Mouse (Mus musculus): ENCODE measurements around the gene Zswim7. TPM values are rescaled to one million over a fixed set of nuclear protein-coding genes. Genes with fewer than 3 reads are reported as not detected.

The Zswim7 gene
- polyA plus RNA-seq (2011; ENCODE audit: insufficient read depth, insufficient read length, low replicate concordance, missing spikeins): 7.8 and 8.6 TPM in 2 replicates

DNA sequence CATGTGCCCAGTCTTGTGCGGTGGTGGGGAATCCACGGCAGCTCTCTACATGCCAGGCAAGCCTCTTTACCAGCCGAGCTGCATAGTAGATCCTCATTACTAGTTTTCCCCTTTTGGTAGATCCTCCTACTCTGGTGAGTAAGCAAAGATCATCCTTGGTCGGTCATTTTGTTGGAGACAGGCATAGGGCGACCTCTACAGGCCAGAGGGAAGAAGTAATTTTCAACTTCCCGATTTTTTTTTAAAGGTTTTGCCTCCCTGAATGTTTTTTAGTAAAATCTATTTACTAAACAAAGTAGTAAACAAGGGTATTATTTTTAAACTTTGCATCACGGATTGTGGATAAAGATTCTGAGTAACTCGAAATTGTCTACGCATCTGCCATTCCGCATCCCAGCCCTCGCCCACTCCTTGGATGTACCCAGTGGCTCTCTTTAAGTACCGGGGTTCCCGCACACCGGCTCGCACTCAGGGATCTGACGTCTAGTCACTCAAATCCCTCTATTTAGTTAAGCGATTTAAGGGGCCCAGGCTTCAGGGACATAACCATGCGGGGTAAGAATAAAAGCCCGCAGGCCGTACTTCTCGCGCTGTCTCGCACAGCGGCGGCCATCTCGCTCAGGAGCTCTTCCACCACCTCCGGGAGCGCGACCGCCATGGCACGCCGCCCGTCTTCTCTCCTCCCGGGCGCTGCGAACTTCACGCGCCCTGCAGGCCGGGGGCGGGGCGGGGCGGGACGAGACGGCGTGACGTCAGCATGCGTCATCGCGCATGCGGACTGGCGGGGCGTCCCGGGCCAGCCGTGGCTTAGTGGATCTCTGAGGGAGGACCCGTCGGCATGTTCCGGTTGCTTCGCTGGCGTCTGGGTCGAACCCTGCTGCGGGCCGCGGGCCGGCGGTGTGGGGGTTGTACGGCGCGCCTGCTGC, at the start of gene Zswim7, which contains the start of gene Ttc19:
Gene Zswim7, minus strand, starts transcription at position 701 of the 926 bp plus-strand sequence.
Gene Ttc19, plus strand, starts transcription at position 799 of the 926 bp plus-strand sequence.
- under 1% methylated on average over 66 of the region's 68 CpGs for WGBS
- peak within 1 kb of the TSS; percentile 97 for H3K27ac ChIP-seq (ENCODE audit: control insufficient read depth, insufficient read depth, low read depth, low read length, poor library complexity)
- TF ChIP-seq CTCF (IDR thresholded peaks at IDR 0.05; ENCODE audit: control insufficient read depth, insufficient read depth, low read length) (peak; percentile 40; the same call in 1 of the 2 replicates), POLR2A (IDR thresholded peaks at IDR 0.05; ENCODE audit: borderline replicate concordance, control insufficient read depth, low read depth, low read length) (peak; percentile 82; the same call in 1 of the 2 replicates)
- H3K4me1 ChIP-seq (ENCODE audit: control insufficient read depth, insufficient read depth, low read length): no peaks in the 10 kb centered on the region
- peak within 1 kb of the TSS; percentile 89 for H3K4me3 ChIP-seq (replicated peaks; ENCODE audit: control insufficient read depth, low read depth, low read length)

GRCm38 (mm10) chr11:62323659-62324058, 42.5 kb upstream of the Zswim7 start:
- no peaks in the 10 kb centered on the region for H3K4me1 ChIP-seq (ENCODE audit: control insufficient read depth, insufficient read depth, low read length)
- WGBS: 82% methylated on average over 3 of the region's 3 CpGs
- no peak for TF ChIP-seq CTCF (IDR thresholded peaks at IDR 0.05; ENCODE audit: control insufficient read depth, insufficient read depth, low read length)
- TF ChIP-seq POLR2A (IDR thresholded peaks at IDR 0.05; ENCODE audit: borderline replicate concordance, control insufficient read depth, low read depth, low read length): no peak
- no peak overlapping the region for H3K27ac ChIP-seq (ENCODE audit: control insufficient read depth, insufficient read depth, low read depth, low read length, poor library complexity)
- no peak overlapping the region for H3K4me3 ChIP-seq (replicated peaks; ENCODE audit: control insufficient read depth, low read depth, low read length)

GRCm38 (mm10) chr11:62320097-62320496, 38.9 kb upstream of the Zswim7 start:
- TF ChIP-seq POLR2A (IDR thresholded peaks at IDR 0.05; ENCODE audit: borderline replicate concordance, control insufficient read depth, low read depth, low read length) (no peak), CTCF (IDR thresholded peaks at IDR 0.05; ENCODE audit: control insufficient read depth, insufficient read depth, low read length) (no peak)
- H3K27ac ChIP-seq (ENCODE audit: control insufficient read depth, insufficient read depth, low read depth, low read length, poor library complexity): no peak overlapping the region
- H3K4me1 ChIP-seq (ENCODE audit: control insufficient read depth, insufficient read depth, low read length): no peaks in the 10 kb centered on the region
- no peak overlapping the region for H3K4me3 ChIP-seq (replicated peaks; ENCODE audit: control insufficient read depth, low read depth, low read length)
- WGBS: 80% methylated on average over 3 of the region's 3 CpGs

DNA sequence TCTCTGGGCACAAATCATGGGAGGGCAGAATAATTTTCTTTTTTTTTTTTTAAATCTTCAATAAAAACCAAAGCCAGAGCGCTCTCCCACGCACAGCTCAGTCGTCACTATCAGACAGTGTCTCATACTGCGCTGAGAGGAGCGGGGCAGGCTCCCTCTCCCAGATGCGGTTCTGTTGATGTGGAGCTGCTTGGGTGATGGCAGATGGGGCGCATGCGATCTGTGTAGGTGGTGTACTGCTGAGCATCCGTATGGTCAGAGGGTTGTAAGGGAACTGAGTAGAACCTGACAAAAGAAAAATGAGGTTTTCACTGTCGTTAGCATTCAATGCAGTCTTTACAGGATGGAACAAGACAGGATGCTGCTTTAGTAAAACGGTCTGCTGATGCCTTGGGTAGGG, 36.6 kb upstream of the Zswim7 start:
- Histone ChIP-seq H3K4me1 (ENCODE audit: control insufficient read depth, insufficient read depth, low read length) (no peaks in the 10 kb centered on the region), H3K4me3 (replicated peaks; ENCODE audit: control insufficient read depth, low read depth, low read length) (no peak overlapping the region), H3K27ac (ENCODE audit: control insufficient read depth, insufficient read depth, low read depth, low read length, poor library complexity) (no peak overlapping the region)
- TF ChIP-seq CTCF (IDR thresholded peaks at IDR 0.05; ENCODE audit: control insufficient read depth, insufficient read depth, low read length) (no peak), POLR2A (IDR thresholded peaks at IDR 0.05; ENCODE audit: borderline replicate concordance, control insufficient read depth, low read depth, low read length) (no peak)
- WGBS: 91% methylated on average over 11 of the region's 11 CpGs

DNA sequence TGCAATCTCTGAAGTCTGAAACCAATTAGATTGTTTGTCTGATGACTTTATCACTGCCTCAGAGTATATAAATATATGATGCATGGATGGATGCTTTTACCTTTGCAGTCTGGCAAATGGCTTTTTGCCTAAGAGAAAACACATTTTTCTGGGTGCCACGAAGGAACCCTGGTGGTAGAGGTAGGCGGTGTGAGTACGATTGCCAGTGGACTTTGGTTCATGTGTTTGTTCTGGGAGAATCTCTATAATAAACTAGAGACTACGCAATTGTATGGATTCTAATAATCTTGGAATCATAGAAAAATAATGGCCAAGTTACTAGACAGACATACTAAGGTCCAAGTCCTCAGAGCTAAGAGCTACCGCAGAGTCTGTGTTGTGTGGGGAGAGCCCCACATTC, 33.8 kb upstream of the Zswim7 start:
- TF ChIP-seq CTCF (IDR thresholded peaks at IDR 0.05; ENCODE audit: control insufficient read depth, insufficient read depth, low read length): no peak
- TF ChIP-seq POLR2A (IDR thresholded peaks at IDR 0.05; ENCODE audit: borderline replicate concordance, control insufficient read depth, low read depth, low read length): no peak
- Histone ChIP-seq H3K4me3 (replicated peaks; ENCODE audit: control insufficient read depth, low read depth, low read length) (no peak overlapping the region), H3K27ac (ENCODE audit: control insufficient read depth, insufficient read depth, low read depth, low read length, poor library complexity) (no peak overlapping the region), H3K4me1 (ENCODE audit: control insufficient read depth, insufficient read depth, low read length) (no peaks in the 10 kb centered on the region)
- WGBS: 93% methylated on average over 5 of the region's 5 CpGs

DNA sequence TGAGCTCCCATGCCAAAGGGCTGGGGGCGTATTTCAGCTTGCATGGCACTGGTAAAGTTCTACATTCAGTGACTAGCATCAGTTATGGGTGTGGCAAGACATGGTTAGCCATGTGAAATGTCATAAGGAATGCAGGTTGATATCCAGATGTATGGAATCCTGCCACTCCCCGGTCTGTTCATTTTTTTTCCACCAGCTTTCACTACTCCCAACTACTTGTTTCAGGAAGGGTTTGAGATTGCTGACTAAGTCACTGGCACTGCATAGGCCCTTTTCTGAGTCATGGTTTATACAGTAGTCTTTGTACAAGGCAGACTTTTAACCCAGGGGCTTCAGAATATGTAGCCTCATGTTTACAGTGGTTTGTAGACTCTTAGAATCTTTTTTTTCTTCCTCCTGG, 28.1 kb upstream of the Zswim7 start:
- TF ChIP-seq CTCF (IDR thresholded peaks at IDR 0.05; ENCODE audit: control insufficient read depth, insufficient read depth, low read length) (no peak), POLR2A (IDR thresholded peaks at IDR 0.05; ENCODE audit: borderline replicate concordance, control insufficient read depth, low read depth, low read length) (no peak)
- H3K4me1 ChIP-seq (ENCODE audit: control insufficient read depth, insufficient read depth, low read length): no peaks in the 10 kb centered on the region
- 89% methylated on average over 2 of the region's 2 CpGs for WGBS
- H3K27ac ChIP-seq (ENCODE audit: control insufficient read depth, insufficient read depth, low read depth, low read length, poor library complexity): no peak overlapping the region
- H3K4me3 ChIP-seq (replicated peaks; ENCODE audit: control insufficient read depth, low read depth, low read length): no peak overlapping the region

- H3K4me3 ChIP-seq (replicated peaks; ENCODE audit: control insufficient read depth, low read depth, low read length): no peak overlapping the region
- WGBS: 79% methylated on average over 2 of the region's 2 CpGs
- no peaks in the 10 kb centered on the region for H3K4me1 ChIP-seq (ENCODE audit: control insufficient read depth, insufficient read depth, low read length)
- H3K27ac ChIP-seq (ENCODE audit: control insufficient read depth, insufficient read depth, low read depth, low read length, poor library complexity): no peak overlapping the region
- TF ChIP-seq POLR2A (IDR thresholded peaks at IDR 0.05; ENCODE audit: borderline replicate concordance, control insufficient read depth, low read depth, low read length): no peak
- TF ChIP-seq CTCF (IDR thresholded peaks at IDR 0.05; ENCODE audit: control insufficient read depth, insufficient read depth, low read length): no peak
These were observed 24.7 kb upstream of the Zswim7 start for GRCm38 (mm10) chr11:62305866-62306265.

GRCm38 (mm10) chr11:62298883-62299282, 17.7 kb upstream of the Zswim7 start:
- WGBS: 85% methylated on average over 6 of the region's 6 CpGs
- Histone ChIP-seq H3K4me3 (replicated peaks; ENCODE audit: control insufficient read depth, low read depth, low read length) (no peak overlapping the region), H3K27ac (ENCODE audit: control insufficient read depth, insufficient read depth, low read depth, low read length, poor library complexity) (no peak overlapping the region), H3K4me1 (ENCODE audit: control insufficient read depth, insufficient read depth, low read length) (no peaks in the 10 kb centered on the region)
- TF ChIP-seq CTCF (IDR thresholded peaks at IDR 0.05; ENCODE audit: control insufficient read depth, insufficient read depth, low read length): no peak
- TF ChIP-seq POLR2A (IDR thresholded peaks at IDR 0.05; ENCODE audit: borderline replicate concordance, control insufficient read depth, low read depth, low read length): no peak
